Mouse (Mus musculus) cerebellum, postnatal 10 days (tissue): ENCODE measurements at regions not wholly inside any gene's neighbourhood (a gene's known extent, or its start where the extent isn't known, plus 50 kb on each side); places are given as distances from the start of the nearest gene placed in this dataset.
"Not testable (repeated sequence)": the region's sequence is repeated elsewhere in the genome, so short reads cannot be mapped to it uniquely, and the experiment has no call there.

Experiments
- DNase-seq, 2 experiments: peaks; one replicate each; pipeline ENCODE4 v3.0.0; 2021; ENCODE audit warnings: mixed read lengths in 2 of 2

DNA sequence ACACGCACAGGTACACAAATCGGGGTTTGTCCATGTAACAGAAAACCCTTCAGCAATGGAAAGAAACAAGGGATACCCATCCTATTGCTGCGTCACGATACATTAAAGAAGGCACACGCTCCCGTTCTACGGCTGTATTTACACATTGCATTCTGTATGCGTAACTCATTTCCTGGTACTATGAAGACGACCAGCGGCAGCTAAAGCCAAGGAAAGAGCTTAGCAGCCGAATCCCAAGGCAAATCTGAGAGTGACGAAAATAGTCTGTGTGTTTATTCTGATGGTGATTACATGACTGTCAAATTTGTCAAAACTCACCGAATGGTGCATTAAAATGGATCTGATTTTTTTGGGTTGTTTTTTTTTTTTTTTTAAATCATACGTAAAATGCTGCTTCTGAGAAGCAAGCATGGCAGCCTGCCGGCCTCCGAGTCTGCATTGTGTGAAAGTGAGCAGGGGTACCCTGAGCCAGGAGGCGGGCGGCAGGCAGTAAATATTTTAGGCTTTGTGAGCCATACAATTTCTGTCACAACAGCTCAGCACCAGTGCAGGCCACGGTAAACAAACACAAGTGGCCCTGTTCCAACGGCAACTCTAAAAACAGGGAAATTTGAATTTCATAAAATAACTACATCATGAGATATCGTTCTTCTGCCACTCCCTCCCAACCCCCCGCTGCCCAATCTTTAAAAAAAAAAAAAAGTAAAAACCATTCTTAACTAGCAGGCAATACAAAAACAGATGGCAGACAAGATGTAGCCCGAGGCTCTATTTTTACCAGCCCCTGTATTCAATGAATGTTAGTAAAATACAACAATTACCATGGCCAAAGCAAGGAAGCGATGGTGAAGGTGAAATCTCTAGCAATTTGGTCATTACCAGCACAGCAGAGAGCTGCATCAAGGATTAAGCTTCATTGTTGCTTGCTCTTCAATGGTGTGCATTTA is 164.2 kb upstream of the Kit start:
- peak; percentile 17 to 42 for DNase-seq

DNA sequence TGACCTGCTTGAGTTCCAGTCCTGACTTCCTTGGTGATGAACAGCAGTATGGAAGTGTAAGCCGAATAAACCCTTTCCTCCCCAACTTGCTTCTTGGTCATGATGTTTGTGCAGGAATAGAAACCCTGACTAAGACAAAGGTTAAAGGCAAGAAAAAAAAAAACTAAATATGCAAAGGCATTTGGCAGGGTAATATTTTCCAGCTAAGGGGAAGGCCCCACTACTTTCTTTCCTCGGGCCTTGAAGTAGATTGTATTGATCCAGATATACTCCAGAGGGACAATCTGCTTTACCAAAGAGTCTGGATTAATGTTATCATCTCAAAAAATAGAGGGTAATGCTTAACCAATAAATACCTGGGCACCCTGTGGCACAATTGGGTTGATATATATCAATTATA is 155.4 kb upstream of the Kit start:
- DNase-seq, result not testable (repeated sequence)

DNA sequence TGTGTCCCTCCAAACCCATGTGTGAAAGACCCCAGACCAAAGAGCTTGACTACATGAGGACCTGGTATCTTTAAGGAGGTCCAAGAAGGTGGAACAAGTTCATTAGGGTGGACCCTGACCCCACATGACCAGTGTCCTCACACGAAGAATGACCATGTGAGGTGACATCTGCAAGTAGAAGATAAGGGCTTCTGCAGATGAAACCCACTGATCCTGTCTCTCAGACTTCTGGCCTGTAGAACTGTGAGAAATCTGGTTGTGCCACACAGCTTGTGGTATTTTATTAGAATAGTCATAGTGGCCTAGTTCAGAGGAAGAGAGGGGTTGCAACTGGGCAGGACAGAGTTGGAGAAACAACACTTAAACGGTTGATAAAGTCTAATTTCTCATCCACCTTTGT is 141.8 kb upstream of the Kit start:
- DNase-seq, result no peak

DNA sequence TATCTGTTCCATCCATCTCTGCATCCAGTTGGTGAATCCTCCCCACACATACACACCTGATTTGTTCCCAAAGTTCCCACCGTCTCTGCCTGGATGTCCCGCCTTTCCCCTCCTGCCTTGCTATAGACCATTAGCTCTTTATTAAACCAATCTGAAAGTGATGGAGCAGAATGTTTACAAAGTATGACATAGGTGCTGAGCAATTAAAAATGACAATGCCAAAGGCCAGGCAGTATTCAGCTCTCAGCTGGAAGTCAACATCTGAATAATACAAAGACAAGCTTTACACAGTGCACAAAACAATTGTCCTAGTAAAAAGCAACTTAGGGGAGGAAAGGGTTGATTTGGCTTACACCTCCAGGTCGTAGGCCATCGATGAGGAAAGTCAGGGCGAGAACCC is 136.8 kb upstream of the Kit start:
- no peak for DNase-seq

DNA sequence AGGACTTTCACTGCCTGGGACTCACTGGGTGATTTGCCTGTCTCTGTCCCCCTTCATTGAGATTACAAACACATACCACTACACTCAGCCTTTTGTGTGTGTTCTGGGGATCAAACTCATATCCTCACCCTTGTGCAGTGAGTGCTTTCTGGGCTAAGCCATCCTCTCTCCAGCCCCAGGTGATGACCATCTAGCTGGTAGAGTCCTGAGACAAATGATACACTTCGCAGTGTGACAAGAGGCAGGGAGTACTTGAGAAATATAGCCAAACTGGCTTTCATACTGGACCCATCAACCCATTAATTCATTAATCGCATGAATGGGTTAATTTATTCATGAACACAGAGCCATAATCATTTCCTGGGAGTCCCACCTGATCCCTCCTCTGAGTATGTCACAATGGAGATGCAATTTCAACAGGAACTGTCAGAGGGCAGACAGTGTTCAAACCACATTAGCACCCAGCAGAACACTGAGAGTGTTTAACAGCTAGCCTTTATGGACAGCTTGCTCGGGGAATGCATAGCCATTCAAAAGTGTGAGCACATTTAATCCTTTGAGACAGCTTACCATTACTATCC is 130.6 kb upstream of the Kit start:
- peak in 1 of 2 experiments; percentile 20 for DNase-seq

DNA sequence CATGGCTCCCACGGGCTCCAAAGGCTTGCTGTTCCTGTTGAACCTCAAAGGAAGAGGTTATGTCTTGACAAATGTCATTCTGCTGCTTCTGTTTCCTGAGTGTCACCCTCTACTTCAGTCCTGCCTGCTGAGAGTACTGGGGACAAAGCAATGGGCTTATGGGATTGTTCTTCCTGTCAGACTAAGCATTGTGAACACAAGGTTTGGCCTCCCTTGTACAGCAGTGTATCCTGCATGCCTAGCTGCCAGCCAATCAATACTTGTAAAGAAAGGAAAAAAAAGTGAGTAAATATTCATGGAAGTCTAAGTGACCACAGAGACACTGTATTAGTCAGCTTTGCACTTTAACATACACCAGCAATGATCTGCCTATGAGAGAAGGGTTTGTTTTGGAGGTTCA is 128.3 kb upstream of the Kit start:
- DNase-seq, result no peak

DNA sequence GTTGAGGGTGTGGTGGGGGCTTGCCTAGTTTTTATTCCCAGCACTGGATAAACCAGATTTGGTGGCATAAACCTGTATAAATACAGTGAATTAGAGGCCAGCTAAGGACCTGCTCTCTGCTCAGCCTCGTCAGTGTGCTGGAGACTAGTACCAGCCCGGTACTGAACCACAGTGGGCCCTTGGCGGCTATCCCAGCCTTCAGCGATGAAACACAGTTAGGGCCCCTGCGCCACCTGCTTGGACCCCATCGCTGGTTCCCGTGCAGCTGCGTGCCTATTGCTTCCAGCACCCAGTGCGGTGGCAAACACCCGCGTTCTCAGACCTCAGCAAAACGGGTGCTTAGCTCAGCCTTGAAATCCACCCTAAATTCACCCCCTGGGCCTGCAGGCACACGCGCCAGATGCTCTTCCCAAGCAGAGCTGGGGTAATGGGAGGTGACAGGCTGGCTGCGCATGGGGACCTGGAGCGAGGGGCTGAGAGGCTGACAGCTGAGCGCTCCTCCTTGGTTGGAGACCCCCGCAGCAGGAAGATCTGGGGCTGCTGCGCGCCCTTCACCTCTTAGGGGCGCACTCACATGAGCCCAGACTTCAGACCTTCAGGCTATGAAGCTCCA is 124.7 kb upstream of the Kit start:
- DNase-seq, result peak; percentile 74 to 77

DNA sequence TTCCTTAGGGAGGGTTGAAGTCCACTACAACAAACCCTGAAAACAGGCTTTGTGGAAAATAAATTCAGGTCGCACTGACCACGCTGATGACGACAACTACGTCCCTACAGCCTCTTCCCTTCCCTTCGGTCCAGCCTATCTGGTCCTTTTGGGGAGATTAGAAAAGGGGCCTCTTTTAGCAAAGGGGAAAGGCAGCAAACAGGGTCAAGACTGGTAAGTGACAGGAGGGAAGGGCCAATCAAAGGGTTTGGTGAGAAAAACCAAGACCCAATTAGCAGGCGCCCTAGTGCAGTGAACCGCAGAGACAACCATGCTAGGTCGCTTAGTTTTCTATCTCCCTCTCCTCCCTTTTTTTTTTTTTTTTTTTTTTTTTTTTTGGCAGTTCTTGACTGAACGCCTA is 124.2 kb upstream of the Kit start:
- peak; percentile 16 to 29 for DNase-seq

DNA sequence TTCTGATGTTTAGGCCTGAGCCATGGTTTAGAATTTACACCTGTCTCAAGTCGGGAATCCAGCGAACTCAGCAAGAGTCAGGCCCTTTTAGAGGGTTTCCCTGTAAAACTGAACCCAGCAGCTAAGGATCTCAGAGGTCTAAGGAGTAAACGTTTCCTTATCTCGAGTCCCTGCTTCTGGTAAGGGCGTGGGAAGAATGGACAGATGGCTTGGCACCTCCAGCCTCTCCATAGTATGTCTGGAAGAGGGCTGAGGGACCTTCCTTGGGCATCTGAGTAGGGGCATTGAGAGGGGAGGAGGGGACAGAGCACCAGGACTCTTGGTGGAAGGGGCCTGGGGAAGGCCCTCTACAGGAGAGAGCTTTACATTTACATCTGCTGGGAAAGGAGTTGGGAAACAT is 123.6 kb upstream of the Kit start:
- DNase-seq, result peak; percentile 45 to 59

DNA sequence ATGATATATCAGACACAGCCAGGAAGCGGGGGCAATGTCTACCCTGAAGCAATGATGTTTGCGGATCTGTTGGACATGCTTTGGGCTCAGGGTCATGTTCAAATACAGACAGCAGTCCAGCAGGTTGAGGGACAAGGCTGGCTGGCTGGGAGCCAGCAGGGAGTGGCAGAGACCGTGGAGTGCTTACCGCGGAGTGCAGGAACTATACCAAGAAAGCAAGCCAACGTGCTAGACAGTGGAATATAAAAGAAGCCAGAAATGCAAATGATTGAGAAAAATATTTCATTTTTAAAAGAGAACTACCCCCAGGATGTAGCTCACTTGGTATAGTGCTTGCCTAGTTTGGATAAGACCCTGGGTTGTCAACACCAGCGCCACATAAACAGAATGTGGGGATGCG is 123.0 kb upstream of the Kit start:
- DNase-seq, result peak; percentile 66 to 71

DNA sequence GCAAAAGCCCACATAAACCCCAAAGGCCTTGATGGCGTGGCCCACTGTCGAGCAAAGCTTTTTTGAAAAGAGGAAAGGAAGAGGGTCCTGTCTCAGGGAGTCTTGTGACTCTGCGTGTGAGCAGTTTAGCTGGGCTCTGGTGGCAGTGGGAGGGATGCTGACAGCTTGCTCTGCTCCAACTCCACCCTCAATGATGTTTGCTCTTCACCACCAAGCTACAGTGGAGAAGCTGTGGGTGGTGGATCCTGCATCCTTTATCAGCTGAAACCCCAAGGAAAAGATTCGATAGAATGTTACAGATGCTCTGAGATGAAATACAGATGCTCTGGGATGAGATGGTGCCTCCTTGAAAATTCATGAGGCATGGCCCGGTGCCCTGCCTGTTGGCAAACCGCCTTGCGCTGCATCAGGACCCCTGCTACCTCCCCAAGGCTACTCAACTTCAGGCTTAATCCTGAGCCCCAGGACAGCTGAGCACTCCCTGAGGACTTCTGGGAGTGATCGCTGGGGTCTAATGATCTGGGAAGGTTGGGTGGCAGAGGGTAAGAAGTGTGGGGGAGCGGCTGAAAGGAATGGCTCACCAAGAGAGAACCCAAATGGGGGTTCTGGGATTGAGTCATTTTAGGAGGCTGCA is 120.8 kb upstream of the Kit start:
- DNase-seq, result peak; percentile 34 to 58

DNA sequence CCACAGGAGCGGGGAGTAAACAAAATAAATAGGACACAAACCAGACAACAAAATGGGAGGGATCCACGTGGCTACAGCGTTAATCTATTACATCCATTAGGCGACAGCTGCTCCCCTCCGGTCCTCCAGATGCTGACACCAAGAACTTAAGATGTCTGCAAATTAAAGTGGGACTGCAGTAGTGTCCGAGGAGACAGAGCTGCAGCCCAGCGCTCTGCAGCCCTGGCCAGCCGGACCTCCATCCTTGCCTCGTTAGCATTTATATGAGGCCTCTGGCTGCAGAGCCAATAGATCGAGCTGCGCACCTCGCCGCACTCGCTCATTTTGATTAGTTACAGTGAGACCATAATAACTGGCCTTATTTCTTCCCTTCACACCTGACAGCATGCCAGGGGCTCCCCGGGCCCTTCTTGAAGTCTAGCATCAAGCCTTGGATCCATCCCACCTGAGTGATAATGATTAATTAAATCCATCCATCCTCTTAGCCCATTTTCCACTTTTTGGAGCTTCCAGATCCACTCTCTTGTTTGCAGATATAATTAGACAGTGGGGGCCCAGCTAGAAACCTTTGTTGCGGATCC is 119.7 kb upstream of the Kit start:
- peak in 1 of 2 experiments; percentile 26 for DNase-seq

DNA sequence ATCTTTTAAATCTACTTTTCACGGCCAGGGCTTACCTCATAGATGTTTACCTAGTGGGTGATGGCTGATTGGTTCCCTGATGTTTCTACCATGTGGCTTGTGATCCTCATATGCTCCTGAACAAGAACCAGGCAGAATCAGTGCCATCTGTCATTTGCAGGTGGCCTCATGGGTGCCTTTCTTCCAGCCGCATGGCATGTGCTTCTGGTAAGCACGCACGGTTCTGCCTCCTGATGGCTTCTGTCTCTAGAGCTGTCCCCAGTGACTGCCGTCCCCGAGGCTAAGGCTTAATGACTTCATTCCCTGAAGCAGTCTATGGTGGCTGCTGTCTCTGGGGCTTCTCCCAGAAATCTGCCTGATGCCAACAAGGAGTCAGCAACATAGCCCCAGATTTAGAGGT is 117.3 kb upstream of the Kit start:
- DNase-seq, result peak in 1 of 2 experiments; percentile 29

DNA sequence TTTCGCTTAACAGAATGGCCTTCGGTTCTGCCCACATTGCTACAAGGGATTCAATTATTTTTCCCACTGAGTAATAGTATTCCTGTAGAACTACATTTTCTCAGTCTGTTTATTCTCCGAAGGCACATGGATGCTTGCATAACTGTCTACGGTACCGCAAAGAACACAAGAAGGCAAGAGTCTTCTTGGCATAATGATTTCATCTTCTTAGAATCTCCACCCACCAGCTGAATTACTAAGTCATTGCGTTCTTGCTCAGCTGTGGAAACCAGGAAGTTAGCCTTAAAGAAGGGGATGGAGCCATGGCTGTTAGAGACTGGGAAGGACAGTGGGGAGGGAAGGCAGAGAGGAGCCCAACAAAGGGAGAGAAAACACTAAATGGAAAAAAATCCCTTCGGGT is 116.4 kb upstream of the Kit start:
- no peak for DNase-seq

DNA sequence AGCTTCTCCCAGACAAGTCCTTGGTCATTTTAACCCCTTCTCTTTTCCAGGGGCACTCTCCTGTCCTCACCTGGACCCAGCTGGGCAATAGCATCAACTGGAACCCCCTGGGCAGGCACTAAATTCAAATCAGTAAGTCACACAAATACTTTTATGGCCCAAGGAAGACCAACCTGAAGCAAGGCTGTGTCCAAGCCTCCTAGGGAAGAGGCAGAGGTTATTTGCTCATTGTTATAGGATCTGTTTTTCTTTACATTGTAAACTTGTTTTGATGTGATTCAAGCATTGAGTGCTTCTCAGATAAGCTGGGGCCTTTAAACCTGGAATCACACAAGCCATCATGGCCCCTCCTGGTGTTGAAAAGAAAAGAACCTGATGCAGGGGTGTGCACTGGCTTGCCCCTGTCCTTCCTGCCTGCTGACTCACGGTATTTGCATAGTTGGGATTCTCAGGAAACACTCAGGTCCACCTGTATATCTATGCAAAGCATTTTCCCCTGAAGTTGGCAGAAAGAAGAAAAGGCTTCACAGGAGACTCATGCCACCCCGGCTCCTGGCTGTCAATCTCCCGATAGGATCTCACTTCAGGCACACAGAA is 114.9 kb upstream of the Kit start:
- no peak for DNase-seq

DNA sequence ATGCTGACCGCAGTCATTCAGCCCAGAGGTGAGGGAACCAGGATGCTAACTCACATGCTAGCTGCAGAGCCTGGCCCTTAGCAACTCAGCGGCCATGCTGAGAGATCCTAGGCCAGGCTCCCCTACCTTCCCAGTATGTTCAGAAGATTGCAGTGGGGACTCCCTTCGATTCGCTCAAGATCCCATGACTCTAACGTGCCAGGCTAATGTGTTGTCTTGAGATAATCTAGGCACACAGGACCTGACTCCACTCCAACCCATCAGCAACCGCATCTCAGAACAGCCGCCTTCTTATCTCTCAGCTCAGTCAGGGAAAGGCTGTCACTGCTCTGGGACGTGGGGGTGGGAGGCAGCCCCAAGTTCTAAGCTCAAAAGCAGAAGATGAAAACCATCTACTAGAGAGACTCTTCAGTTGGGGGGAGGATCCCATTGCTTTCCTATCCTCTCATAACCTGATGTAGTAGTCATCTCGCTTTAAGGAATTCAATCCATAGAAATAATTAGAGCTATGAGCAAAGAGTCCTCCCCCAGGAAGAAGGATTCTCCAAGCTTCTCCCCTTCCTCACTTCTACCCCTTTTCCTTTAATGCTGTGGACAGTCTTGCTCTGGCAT is 114.2 kb upstream of the Kit start:
- no peak for DNase-seq

DNA sequence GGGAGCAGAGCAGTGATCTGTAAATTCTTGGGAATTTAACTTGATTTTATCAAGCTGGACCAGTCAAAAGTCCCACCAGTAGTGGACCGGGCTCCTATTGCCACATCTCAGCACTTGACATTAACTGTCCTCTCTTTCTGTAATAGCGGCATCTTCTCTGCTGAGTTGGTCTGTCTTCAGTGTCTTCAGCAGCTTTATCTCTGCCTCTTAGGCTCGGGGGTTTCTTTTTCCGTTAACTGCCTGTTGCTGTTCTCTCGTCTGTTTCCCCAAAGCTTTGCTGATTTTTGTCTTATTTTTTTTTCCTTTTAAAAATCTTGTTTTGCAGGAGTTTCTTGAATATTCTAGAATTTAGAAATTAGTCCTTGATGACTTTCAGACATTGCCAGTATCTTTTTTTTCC is 113.3 kb upstream of the Kit start:
- no peak for DNase-seq

DNA sequence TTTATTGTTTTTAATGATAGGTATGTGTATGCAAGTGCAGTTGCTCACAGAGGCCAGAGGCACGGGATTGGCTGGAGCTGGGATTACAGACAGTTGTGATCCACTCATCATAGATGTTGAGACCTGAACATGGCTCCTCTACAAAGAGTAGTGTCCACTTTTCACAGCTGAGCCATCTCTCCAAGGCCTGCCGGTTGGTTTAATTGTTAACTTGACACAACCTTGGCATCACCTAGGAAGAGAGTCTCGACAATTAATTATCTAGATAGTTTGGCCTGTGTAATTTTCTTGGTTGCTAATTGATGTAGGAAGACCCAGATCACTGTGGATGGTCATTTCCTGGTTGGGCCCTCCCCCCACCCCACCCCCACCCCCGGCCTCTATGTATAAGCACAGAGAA is 111.1 kb upstream of the Kit start:
- no peak for DNase-seq

DNA sequence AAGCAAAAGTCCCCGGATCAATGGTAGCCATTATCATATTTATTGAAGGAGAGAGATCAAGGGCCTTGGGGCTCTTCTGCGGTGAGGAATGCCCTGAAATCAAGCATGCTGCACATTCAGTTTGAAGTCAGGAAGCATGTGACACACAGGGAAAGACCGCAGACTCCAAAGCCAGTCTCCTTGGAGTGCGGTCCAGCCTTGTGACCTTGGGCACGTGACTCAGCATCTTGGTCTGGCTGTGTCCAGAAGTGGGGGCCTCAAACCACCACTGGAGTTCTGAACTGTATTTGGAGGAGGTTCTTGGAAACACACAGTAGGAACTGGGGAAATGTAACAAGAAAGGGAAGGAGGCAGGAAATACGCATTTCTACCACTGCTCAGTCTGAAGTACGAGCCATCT is 109.0 kb upstream of the Kit start:
- no peak for DNase-seq

DNA sequence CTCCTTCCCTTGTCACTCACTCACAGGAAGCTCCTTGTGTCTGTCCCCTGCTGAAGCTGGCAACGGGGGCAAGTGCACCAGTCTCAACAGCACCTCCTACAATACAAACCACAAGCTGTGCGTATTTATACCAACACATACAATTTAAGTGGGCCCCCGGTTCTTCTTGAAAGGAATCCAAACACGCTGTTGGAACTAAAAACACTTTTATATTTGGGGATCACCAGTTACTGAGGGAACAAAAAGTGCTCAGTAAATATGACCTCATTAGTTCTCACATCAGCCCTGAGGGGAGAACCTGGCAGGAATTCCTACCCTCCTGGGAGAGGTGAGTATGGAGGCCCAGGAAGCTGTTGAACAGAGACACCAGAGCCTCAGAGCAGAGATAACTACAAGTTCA is 107.8 kb upstream of the Kit start:
- DNase-seq, result no peak

DNA sequence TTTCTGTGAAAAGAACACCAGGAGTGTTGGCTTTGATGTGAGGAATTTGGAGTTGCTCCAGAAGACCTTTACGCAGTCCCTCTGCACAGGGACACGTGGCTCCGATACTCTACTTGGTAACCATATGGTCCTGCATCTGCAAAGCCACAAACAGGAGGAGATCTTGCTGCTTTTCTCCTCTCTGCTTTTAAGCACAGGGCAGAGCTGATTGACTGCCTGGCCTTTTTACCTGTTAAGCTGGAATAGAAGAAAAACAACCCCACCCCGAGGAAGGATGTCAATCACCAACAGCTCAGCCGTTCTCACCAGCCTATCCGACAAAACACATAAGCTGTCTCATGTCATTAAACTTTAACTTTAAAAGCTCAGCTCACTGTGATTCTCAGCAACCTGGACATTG is 106.8 kb upstream of the Kit start:
- peak; percentile 59 to 62 for DNase-seq

DNA sequence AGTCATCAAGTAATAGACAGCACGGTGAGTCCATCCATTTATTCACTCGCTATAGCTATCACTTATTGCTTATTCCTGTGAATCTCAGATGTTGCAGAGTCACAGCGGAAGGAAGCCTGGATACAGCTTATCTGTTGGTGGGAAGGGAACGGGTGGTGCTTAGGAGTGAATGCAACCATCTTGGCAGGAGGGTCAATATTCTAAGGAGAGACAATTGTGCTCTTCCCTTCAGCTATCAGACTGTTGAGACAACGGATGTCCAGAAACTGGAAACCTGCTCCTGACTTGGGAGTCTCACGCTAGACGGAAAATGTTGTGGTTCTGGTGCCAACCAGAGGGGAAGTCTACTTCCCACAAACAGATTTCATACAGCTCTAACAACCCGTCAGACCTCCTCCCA is 103.7 kb upstream of the Kit start:
- DNase-seq, result no peak
